Mouse (Mus musculus) forelimb bud, embryonic 11.5 days (tissue): ENCODE measurements at regions not wholly inside any gene's neighbourhood (a gene's known extent, or its start where the extent isn't known, plus 50 kb on each side); places are given as distances from the start of the nearest gene placed in this dataset.

Source experiments
- DNase-seq: peaks from one replicate; pipeline ENCODE4 v3.0.0-alpha.2; 2012; ENCODE audit warnings: low read depth, low spot score

GRCm38 (mm10) chr10:8072463-8072862, 116.4 kb upstream of the Tab2 start:
- no peak for DNase-seq

GRCm38 (mm10) chr10:8071858-8072257, 115.8 kb upstream of the Tab2 start:
- no peak for DNase-seq

GRCm38 (mm10) chr10:8070472-8070871, 114.4 kb upstream of the Tab2 start:
- DNase-seq: peak; percentile 9

- no peak for DNase-seq
Observed at GRCm38 (mm10) chr10:8066926-8067325, 110.9 kb upstream of the Tab2 start.

- no peak for DNase-seq
Observed at GRCm38 (mm10) chr10:8065746-8066145, 109.7 kb upstream of the Tab2 start.

GRCm38 (mm10) chr10:8064281-8064680, 108.3 kb upstream of the Tab2 start:
- DNase-seq: no peak

- DNase-seq: no peak
Observed at GRCm38 (mm10) chr10:8063458-8064090, 107.5 kb upstream of the Tab2 start.

- DNase-seq: no peak
Observed at GRCm38 (mm10) chr10:8060987-8061386, 105.0 kb upstream of the Tab2 start.

- DNase-seq: no peak
Observed at GRCm38 (mm10) chr10:8059769-8060168, 103.7 kb upstream of the Tab2 start.

GRCm38 (mm10) chr10:8057855-8058254, 101.8 kb upstream of the Tab2 start:
- no peak for DNase-seq

GRCm38 (mm10) chr10:8055293-8055692, 99.3 kb upstream of the Tab2 start:
- DNase-seq: no peak

GRCm38 (mm10) chr10:8043416-8044163, 87.6 kb upstream of the Tab2 start:
- no peak for DNase-seq

- no peak for DNase-seq
Observed at GRCm38 (mm10) chr10:8042306-8042705, 86.3 kb upstream of the Tab2 start.

- DNase-seq: no peak
Observed at GRCm38 (mm10) chr10:8041790-8042189, 85.8 kb upstream of the Tab2 start.

GRCm38 (mm10) chr10:8037986-8038631, 82.1 kb upstream of the Tab2 start:
- DNase-seq: peak; percentile 44

- no peak for DNase-seq
Observed at GRCm38 (mm10) chr10:8036293-8036692, 80.3 kb upstream of the Tab2 start.

GRCm38 (mm10) chr10:8035310-8035709, 79.3 kb upstream of the Tab2 start:
- DNase-seq: no peak

GRCm38 (mm10) chr10:8032203-8032602, 76.2 kb upstream of the Tab2 start:
- DNase-seq: no peak

GRCm38 (mm10) chr10:8028840-8029239, 72.8 kb upstream of the Tab2 start:
- no peak for DNase-seq

- DNase-seq: no peak
Observed at GRCm38 (mm10) chr10:8027023-8027422, 71.0 kb upstream of the Tab2 start.

GRCm38 (mm10) chr10:8023741-8024140, 67.7 kb upstream of the Tab2 start:
- no peak for DNase-seq

- DNase-seq: no peak
Observed at GRCm38 (mm10) chr10:8021971-8022370, 65.9 kb upstream of the Tab2 start.
